Mouse (Mus musculus): ENCODE data around the gene Dnajb12.
A peak's percentile ranks its signal among the peaks of the same experiment; 100 is the strongest.
"Not testable (repeated sequence)": the region's sequence is repeated elsewhere in the genome, so short reads cannot be mapped to it uniquely, and the experiment has no call there.

Dnajb12 gene

DNA sequence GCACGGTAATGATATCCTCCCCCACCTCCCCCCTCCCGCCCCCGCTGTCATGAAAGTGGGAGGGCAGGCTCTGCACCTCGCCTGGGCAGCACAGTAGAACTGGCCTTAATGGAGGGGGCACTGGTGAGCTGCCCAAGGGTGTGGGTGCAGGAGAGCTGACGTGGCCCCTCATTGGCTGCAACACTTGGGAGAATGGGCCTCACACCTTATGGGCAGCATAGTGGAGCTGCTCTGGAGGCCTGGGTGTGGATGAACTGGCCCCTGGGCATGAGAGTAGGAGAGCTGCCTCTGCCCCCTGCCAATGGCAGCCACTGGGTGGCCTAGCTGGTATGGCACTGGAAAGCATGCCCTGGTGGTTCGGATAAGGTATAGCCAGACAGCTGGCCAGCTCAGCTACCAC lies 9.3 kb upstream of the Dnajb12 start:
- no peak for DNase-seq (ENCODE audit: low read depth, low spot score)

- not testable (repeated sequence) for DNase-seq (ENCODE audit: low read depth, low spot score)
Measured at GRCm38 (mm10) chr10:59872651-59873050, 6.7 kb upstream of the Dnajb12 start.

DNA sequence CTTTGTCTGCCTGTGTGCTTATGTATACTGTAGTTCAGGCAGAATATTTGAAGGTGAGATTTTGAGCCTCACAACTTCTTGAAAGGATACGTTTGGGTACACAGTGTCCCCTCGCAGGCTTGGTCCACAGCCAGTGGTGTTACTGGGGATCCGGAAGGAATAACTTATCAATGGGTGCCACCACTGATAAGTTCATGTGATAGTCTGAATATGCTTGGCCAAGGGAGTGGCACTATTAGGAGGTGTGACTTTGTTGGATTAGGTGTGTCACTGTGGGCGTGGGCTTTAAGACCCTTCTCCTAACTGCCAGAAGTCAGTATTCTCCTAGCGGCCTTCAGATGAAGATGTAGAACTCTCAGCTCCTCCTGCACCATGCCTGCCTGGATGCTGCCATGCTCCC lies 6.2 kb upstream of the Dnajb12 start:
- DNase-seq (ENCODE audit: low read depth, low spot score): no peak

DNA sequence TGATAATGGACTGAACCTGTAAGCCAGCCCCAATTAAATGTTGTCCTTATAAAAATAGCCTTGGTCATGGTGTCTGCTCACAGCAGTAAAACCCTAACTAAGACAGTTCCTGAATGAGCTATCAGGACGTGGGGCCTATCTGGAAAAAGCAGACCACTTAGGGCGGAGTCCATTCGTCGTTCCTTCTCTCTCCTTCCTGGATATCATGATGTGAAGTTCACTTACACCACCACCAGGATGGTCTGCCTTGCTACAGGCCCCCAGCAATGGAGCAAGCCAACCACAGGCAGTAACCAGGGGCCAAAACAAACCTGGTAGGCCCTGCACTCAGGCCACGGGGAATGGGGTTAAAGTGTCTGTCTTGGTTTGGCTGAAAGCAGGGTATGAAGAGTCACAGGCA lies 5.7 kb upstream of the Dnajb12 start:
- no peak for DNase-seq (ENCODE audit: low read depth, low spot score)

GRCm38 (mm10) chr10:59875396-59875795 lies 4.0 kb upstream of the Dnajb12 start:
- no peak for DNase-seq (ENCODE audit: low read depth, low spot score)

DNA sequence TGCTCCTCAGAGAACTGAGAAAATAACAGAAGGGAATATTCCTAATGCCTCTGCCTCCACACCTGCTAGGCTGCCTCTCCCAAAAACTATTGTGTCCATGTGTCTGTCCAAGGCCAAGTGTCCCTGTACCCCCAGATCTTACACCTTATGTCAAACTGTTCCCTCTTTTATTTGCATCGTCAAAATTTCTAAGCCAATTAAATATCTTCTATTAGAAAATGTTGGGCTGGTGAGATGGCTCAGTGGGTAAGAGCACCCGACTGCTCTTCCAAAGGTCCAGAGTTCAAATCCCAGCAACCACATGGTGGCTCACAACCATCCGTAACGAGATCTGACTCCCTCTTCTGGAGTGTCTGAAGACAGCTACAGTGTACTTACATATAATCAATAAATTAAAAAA lies 2.7 kb upstream of the Dnajb12 start:
- DNase-seq (ENCODE audit: low read depth, low spot score): not testable (repeated sequence)

DNA sequence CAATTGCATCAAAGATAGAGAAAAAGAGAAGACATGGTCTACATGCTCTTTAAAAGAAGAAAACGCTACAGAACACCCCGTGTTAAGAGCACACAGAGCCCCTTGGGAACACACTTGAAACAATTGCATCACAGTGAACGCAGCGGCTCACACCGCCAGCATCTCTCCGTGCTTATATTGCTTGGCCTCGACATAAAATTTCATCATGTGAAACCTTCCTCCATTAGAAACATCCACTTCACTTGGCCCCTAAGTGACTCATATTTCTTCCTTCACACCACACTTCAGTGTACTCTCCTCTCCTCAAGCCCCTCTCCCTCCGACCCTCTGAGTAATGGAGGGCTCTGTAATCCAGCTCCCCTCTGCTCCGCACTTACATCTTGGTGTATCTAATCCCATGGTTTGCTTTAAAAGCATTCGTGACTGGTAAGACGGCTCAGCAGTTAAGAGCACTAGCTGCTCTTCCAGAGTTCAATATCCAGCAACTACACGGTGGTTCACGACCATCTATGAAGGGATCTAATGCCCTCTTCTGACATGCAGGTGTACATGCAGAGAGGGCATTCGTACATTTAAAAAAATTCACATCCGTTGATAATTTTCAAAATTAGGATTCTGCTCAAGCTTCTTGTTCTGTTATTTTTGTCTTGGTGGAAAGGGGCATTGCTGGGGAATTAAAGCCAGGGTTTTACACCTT lies 1.8 kb upstream of the Dnajb12 start:
- DNase-seq (ENCODE audit: low read depth, low spot score): peak; percentile 15

DNA sequence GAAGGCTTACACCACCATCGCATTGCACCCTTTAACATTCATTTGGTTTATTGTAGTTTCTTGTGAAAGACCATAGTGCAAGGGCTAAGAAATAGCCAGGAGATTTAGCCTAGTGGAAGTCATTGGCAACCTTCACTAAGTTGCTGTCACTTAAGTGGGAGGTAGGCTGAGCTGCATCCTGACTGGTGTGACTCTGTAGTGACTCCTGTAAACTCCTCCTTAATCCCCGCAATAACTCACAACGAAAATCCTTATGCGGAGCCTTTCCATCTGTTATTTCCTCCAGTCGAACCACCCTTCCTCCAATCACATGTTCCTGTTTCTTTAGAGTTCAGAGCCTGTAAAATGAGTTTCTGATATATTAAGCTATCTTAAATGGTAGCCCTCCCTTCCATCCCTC lies 533 bp upstream of the Dnajb12 start:
- no peak for DNase-seq (ENCODE audit: low read depth, low spot score)

GRCm38 (mm10) chr10:59880029-59880386 lies 652 bp downstream of the Dnajb12 start:
- no peak for DNase-seq (ENCODE audit: low read depth, low spot score)

DNA sequence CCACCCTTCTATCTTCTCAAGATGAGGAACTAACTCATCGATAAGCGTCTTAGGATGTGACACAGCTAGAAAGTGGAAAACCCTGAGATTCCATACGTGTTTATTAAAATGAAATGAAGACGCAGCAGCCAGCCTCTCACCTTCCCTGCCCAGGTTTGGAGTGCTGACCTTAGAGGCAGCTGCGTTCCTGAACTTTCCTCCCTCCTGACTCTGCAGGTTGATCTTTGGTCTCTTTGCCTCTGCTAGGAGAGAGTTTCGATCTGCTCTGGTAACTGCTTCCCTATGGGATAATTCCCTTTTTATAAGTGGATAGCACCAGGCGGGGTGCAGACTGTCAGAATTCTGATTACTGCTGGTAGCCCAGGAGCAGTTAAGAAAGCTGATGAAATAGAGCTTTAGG lies 1.5 kb downstream of the Dnajb12 start:
- DNase-seq (ENCODE audit: low read depth, low spot score): no peak

- peak; percentile 78 for DNase-seq (ENCODE audit: low read depth, low spot score)
Measured at GRCm38 (mm10) chr10:59884327-59885173, 5.2 kb downstream of the Dnajb12 start.

- no peak for DNase-seq (ENCODE audit: low read depth, low spot score)
Measured at GRCm38 (mm10) chr10:59885174-59886080, 6.1 kb downstream of the Dnajb12 start.

DNA sequence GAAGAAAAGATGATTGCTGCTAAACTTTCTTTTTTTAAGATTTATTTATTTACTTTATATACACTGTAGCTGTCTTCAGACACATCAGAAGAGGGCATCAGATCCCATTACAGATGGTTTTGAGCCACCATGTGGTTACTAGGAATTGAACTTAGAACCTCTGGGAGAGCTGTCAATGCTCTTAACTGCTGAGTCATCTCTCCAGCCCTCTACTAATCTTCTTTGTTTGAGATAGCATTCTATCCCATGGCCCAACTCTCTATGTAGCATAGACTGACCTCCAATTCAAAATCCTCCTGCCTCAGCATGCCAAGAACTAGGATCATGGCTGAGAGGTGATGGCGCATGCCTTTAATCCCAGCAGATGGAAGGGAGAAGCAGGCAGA lies 6.7 kb downstream of the Dnajb12 start:
- no peak for DNase-seq (ENCODE audit: low read depth, low spot score)

DNA sequence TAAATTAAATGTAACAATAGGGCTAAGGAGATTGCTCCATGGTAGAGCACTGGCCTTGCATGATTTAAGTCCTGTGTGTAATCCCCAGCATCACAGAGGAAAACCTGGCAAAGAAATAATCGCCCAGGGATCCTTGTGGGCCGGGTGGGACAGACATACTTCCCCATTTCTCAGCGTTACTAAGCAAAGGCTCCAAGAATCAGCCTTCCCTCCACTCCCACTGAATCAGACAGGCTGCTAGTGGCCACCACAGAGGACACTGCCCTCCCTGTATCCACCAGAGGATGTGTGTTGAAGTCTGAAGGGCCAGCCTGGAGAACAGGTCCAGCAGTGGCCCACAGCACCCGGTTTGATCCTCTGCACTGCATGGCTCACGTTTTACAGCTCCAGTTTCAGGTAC lies 8.1 kb downstream of the Dnajb12 start:
- DNase-seq (ENCODE audit: low read depth, low spot score): no peak

DNA sequence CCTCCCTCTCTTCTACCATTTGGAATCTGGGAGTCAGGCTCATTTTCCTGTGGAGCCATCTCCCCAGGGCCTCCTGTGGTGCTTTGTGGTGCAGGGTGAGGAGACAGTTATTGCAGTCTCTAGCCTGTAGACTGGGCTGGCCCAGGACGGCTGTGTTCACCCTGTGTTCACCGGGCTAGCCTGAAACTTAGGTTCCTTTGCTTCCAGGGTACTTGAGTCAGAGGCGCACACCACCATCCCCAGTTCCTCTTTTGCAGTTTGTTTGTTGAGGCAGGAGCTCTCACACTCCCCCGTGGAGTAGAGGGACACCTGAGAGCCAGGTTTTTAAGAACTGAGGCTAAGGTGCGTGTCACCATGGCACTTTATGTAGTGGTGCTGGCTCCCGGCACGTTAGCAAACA lies 10.0 kb downstream of the Dnajb12 start:
- peak; percentile 55 for DNase-seq (ENCODE audit: low read depth, low spot score)

GRCm38 (mm10) chr10:59889953-59890751 lies 10.8 kb downstream of the Dnajb12 start:
- no peak for DNase-seq (ENCODE audit: low read depth, low spot score)

DNA sequence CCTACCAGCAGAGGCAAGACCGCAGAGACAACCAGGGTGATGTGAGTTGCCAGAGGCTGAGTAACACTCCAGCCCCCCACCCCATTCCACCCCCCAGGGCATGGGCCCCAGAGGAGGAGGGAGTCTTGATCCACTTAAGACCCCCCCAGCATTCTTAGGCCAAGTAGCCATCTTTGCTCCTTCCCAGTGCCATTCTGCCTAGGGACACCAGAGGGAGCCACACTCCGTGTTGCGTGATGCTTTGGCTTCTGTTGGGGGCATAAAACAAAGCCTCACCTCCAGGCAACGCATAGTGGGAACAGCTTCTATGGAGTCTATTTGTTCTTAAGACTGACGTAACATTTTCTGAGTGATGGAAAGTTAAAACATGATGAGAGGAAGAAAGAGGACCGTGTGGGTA lies 13.6 kb downstream of the Dnajb12 start:
- DNase-seq (ENCODE audit: low read depth, low spot score): peak; percentile 75

GRCm38 (mm10) chr10:59894251-59895160 lies 15.2 kb downstream of the Dnajb12 start:
- DNase-seq (ENCODE audit: low read depth, low spot score): peak; percentile 87

DNA sequence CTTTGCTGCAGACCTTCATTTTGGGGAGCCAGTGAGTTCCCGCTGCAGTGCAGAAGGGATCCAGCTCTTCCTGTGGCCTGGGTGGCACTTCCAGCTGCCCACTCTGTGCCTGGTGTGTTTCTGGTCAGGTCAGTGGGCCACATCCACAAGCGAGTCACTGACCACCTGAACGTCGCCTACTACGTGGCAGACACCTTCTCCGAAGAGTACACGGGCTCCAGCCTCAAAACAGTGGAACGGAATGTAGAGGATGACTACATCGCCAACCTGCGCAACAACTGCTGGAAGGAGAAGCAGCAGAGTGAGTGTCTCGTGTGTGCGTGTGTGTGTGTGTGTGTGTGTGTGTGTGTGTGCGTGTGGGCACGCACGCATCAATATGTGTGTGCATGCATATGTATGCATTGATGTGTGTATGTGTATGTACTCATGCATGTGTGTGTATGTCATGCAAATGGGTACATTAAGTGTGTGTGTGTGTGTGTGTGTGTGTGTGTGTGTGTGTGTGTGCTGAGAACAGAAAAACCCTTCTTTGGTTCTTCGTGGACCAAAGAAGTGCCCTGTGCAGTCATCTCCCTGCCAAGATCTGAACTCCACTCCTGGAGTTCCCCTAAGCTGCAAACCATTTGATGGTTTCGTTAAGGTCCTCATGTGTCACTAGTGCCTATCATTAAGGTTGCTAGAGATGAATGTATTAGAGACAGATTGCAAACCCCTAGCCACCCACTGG lies 16.3 kb downstream of the Dnajb12 start:
- no peak for DNase-seq (ENCODE audit: low read depth, low spot score)

- DNase-seq (ENCODE audit: low read depth, low spot score): no peak
Measured at GRCm38 (mm10) chr10:59896211-59896610, 16.9 kb downstream of the Dnajb12 start.
